Mouse (Mus musculus) heart, embryonic 11.5 days (tissue): ENCODE data around the gene Cox20. TPM values are rescaled to one million over a fixed set of nuclear protein-coding genes. Genes with fewer than 3 reads are reported as not detected.
A peak's percentile ranks its signal among the peaks of the same experiment; 100 is the strongest.
"Not testable (repeated sequence)": the region's sequence is repeated elsewhere in the genome, so short reads cannot be mapped to it uniquely, and the experiment has no call there.

Experiments
- ATAC-seq: fragments of 200-750 bp; cut with Nextera tagmentation; replicated peaks from 2 replicates; pipeline ENCODE4 v1.8.0; 2017; ENCODE audit warnings: moderate library complexity; ENCODE audit not compliant: insufficient number of reproducible peaks, low FRiP score, low TSS enrichment
- H3K27ac ChIP-seq: fragments of 300-500 bp; sonication (generic); 2 replicates; pipeline ENCODE4 v1.5.1; 2014; ENCODE audit warnings: mild to moderate bottlenecking, low read depth, low read length
- H3K27me3 ChIP-seq: fragments of 300-500 bp; sonication (generic); 2 replicates; pipeline ENCODE4 v1.6.1; 2014; ENCODE audit warnings: mild to moderate bottlenecking, low read length, mixed read lengths; ENCODE audit not compliant: control insufficient read depth, insufficient read depth
- H3K36me3 ChIP-seq: fragments of 300-500 bp; sonication (generic); 2 replicates; pipeline ENCODE4 v1.6.1; 2014; ENCODE audit warnings: mild to moderate bottlenecking, low read length, moderate library complexity, mixed read lengths; ENCODE audit not compliant: control insufficient read depth, insufficient read depth
- H3K4me1 ChIP-seq: fragments of 300-500 bp; sonication (generic); 2 replicates; pipeline ENCODE4 v1.6.1; 2014; ENCODE audit warnings: low read length; ENCODE audit not compliant: control insufficient read depth, insufficient read depth
- H3K4me2 ChIP-seq: fragments of 300-500 bp; sonication (generic); 2 replicates; pipeline ENCODE4 v1.6.1; 2014; ENCODE audit warnings: mild to moderate bottlenecking, moderate library complexity
- H3K4me3 ChIP-seq: fragments of 300-500 bp; sonication (generic); 2 replicates; pipeline ENCODE4 v1.5.1; 2014; ENCODE audit warnings: low read depth, low read length
- H3K9ac ChIP-seq: fragments of 300-500 bp; sonication (generic); 2 replicates; pipeline ENCODE4 v1.6.1; 2014; ENCODE audit warnings: mild to moderate bottlenecking, low read depth, low read length, moderate library complexity
- H3K9me3 ChIP-seq: fragments of 300-500 bp; sonication (generic); replicated peaks from 2 replicates; pipeline ENCODE4 v1.6.1; 2016; ENCODE audit warnings: low read length; ENCODE audit not compliant: control insufficient read depth
- WGBS: fragments of 180-500 bp; shearing (Covaris S2); extraction: QIAGEN DNeasy Blood & Tissue Kit; methylation state at CpG from one replicate; pipeline ENCODE4 v1.1.7; 2014; ENCODE audit not compliant: insufficient replicate concordance; 5-methylcytosine and 5-hydroxymethylcytosine counted together
- polyA plus RNA-seq: library from polyadenylated mRNA; unstranded; fragments of >200 nt; fragmentation: Nextera tagmentation; extraction: Ambion mirVana; gene quantifications from 2 replicates; pipeline ENCODE4 v1.2.1, GENCODE M21; 2014

The Cox20 gene
- polyA plus RNA-seq, 1 experiment from 2014 or later, result 178 TPM

GRCm38 (mm10) chr1:178337551-178338317, 18.8 kb downstream of the Cox20 start, which contains the start of gene Hnrnpu:
Gene Hnrnpu, minus strand, starts transcription at chr1:178337797.
- peak; percentile 93 for ATAC-seq
- peaks cover 15% of the 10 kb centered on the region; the same call in 1 of the 2 replicates for H3K4me1 ChIP-seq
- H3K4me2 ChIP-seq, result peak within 1 kb of the TSS; percentile 77
- WGBS, result under 1% methylated on average over 73 of the region's 73 CpGs
- H3K36me3 ChIP-seq, result peaks cover 11% of the 10 kb centered on the region
- peak within 1 kb of the TSS; percentile 100 for H3K9ac ChIP-seq
- peak within 1 kb of the TSS; percentile 100 for H3K27ac ChIP-seq
- H3K27me3 ChIP-seq, result no peaks in the 10 kb centered on the region
- peak within 1 kb of the TSS; percentile 100 for H3K4me3 ChIP-seq
- no peaks in the 10 kb centered on the region for H3K9me3 ChIP-seq

GRCm38 (mm10) chr1:178338318-178338641, 19.4 kb downstream of the Cox20 start:
- Histone ChIP-seq H3K9me3 (no peaks in the 10 kb centered on the region), H3K27me3 (no peaks in the 10 kb centered on the region), H3K27ac (peak overlapping the region; percentile 100), H3K36me3 (peaks cover 7% of the 10 kb centered on the region), H3K9ac (peak overlapping the region; percentile 100), H3K4me1 (peaks cover 11% of the 10 kb centered on the region; the same call in 1 of the 2 replicates), H3K4me2 (peak overlapping the region; percentile 77), H3K4me3 (peak overlapping the region; percentile 100)
- 14% methylated on average over 6 of the region's 6 CpGs for WGBS
- ATAC-seq, result no peak

GRCm38 (mm10) chr1:178340213-178340612, 21.3 kb downstream of the Cox20 start:
- no peak overlapping the region for H3K4me3 ChIP-seq
- whole genome bisulfite sequencing, result 78% methylated on average over 2 of the region's 2 CpGs
- H3K9ac ChIP-seq, result no peak overlapping the region
- H3K36me3 ChIP-seq, result no peaks in the 10 kb centered on the region
- H3K27me3 ChIP-seq, result no peaks in the 10 kb centered on the region
- no peak for ATAC-seq
- no peaks in the 10 kb centered on the region for H3K9me3 ChIP-seq
- H3K4me2 ChIP-seq, result no peak overlapping the region
- H3K4me1 ChIP-seq, result 0 out of 2 replicates have a peak, but pooled peaks cover 3% of the 10 kb centered on the region
- H3K27ac ChIP-seq, result no peak overlapping the region

GRCm38 (mm10) chr1:178341435-178341834, 22.5 kb downstream of the Cox20 start:
- 80% methylated on average over 3 of the region's 3 CpGs for WGBS
- ATAC-seq, result no peak

GRCm38 (mm10) chr1:178342063-178342462, 23.1 kb downstream of the Cox20 start:
- H3K4me3 ChIP-seq, result no peak overlapping the region
- no peaks in the 10 kb centered on the region for H3K27me3 ChIP-seq
- H3K9me3 ChIP-seq, result no peaks in the 10 kb centered on the region
- no peak overlapping the region for H3K4me2 ChIP-seq
- no peak for ATAC-seq
- H3K36me3 ChIP-seq, result no peaks in the 10 kb centered on the region
- H3K9ac ChIP-seq, result no peak overlapping the region
- 62% methylated on average over 1 of the region's 1 CpGs for WGBS
- no peak overlapping the region for H3K27ac ChIP-seq
- H3K4me1 ChIP-seq, result 0 out of 2 replicates have a peak, but pooled peaks cover 3% of the 10 kb centered on the region

More at GRCm38 (mm10) chr1:178341435-178341834, 22.5 kb downstream of the Cox20 start:
- no peaks in the 10 kb centered on the region for H3K36me3 ChIP-seq
- no peak overlapping the region for H3K4me2 ChIP-seq
- H3K9me3 ChIP-seq, result no peaks in the 10 kb centered on the region
- H3K4me1 ChIP-seq, result 0 out of 2 replicates have a peak, but pooled peaks cover 3% of the 10 kb centered on the region
- no peak overlapping the region for H3K4me3 ChIP-seq
- H3K9ac ChIP-seq, result no peak overlapping the region
- no peak overlapping the region for H3K27ac ChIP-seq
- no peaks in the 10 kb centered on the region for H3K27me3 ChIP-seq

GRCm38 (mm10) chr1:178342612-178343011, 23.7 kb downstream of the Cox20 start:
- ATAC-seq, result no peak
- no peak overlapping the region for H3K4me3 ChIP-seq
- 0 out of 2 replicates have a peak, but pooled peaks cover 3% of the 10 kb centered on the region for H3K4me1 ChIP-seq
- H3K9ac ChIP-seq, result no peak overlapping the region
- WGBS, result 82% methylated on average over 4 of the region's 5 CpGs
- no peaks in the 10 kb centered on the region for H3K9me3 ChIP-seq
- H3K27me3 ChIP-seq, result no peaks in the 10 kb centered on the region
- H3K4me2 ChIP-seq, result no peak overlapping the region
- H3K27ac ChIP-seq, result no peak overlapping the region
- H3K36me3 ChIP-seq, result no peaks in the 10 kb centered on the region

- not testable (repeated sequence) for H3K4me3 ChIP-seq, ATAC-seq, H3K27ac ChIP-seq, H3K4me1 ChIP-seq, H3K9me3 ChIP-seq, H3K9ac ChIP-seq, H3K4me2 ChIP-seq, H3K27me3 ChIP-seq, H3K36me3 ChIP-seq
- WGBS, result 89% methylated on average over 10 of the region's 10 CpGs
Measured at GRCm38 (mm10) chr1:178344071-178344805, 25.3 kb downstream of the Cox20 start.

- no peak overlapping the region for H3K9ac ChIP-seq
- no peaks in the 10 kb centered on the region for H3K36me3 ChIP-seq
- WGBS, result 92% methylated on average over 2 of the region's 2 CpGs
- no peak overlapping the region for H3K27ac ChIP-seq
- H3K9me3 ChIP-seq, result no peaks in the 10 kb centered on the region
- no peak overlapping the region for H3K4me3 ChIP-seq
- H3K4me2 ChIP-seq, result no peak overlapping the region
- no peaks in the 10 kb centered on the region for H3K27me3 ChIP-seq
- no peak for ATAC-seq
- H3K4me1 ChIP-seq, result no peaks in the 10 kb centered on the region
Measured at GRCm38 (mm10) chr1:178350792-178351191, 31.9 kb downstream of the Cox20 start.
